Mouse (Mus musculus): ENCODE results near the gene Ano6. TPM values are rescaled to one million over a fixed set of nuclear protein-coding genes. Genes with fewer than 3 reads are reported as not detected.

Ano6 gene
- polyA plus RNA-seq, 1 experiment from 2014 or later = 37.2 TPM

DNA sequence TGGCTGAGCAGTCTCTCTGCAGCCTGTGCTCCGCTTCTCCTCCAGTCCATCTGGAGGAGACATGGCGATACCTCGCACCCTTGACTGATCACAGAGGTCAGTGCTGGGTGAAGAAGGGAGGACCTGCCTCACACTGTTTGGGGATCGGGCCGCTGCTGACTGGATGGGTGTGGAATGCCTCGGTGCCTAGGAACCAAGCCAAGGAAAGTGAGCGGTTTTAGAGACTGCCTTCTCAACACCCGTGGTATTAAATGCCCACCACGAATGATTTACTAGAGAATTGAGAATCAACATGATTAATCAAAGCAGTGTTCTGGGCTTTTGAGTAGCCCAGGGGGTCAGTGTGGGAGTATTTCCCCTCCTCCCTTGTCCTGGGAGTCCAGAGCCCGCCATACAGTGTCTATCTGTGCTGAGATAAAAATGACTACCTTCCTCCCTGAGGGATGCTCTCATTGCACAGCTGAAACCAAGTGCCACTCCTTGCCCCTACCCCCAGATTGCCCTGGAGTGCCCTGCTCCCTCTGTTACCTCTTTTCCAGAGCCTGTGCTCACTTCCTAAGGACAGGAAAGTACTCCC is 183.5 kb downstream of the Ano6 start:
- H3K9ac ChIP-seq (ENCODE audit: low read length) = no peak overlapping the region
- no peaks in the 10 kb centered on the region; a peak in 1 of 4 replicates for H3K4me1 ChIP-seq (ENCODE audit: control insufficient read depth in 2 of 2, insufficient read depth in 2 of 2, low read length in 2 of 2)
- 72% methylated on average over 10 of the region's 10 CpGs for WGBS
- H3K27me3 ChIP-seq (ENCODE audit: control insufficient read depth, insufficient read depth, low read length) = no peaks in the 10 kb centered on the region
- peaks cover 62% of the 10 kb centered on the region for H3K36me3 ChIP-seq (ENCODE audit: control insufficient read depth, insufficient read depth, low read length)
- no peaks in the 10 kb centered on the region for H3K9me3 ChIP-seq (ENCODE audit: control insufficient read depth, low read length)
- no peak overlapping the region for H3K4me2 ChIP-seq (ENCODE audit: low read length)
- no peak for ATAC-seq (ENCODE audit: insufficient number of reproducible peaks, insufficient read depth, low FRiP score, low read depth)
- H3K27ac ChIP-seq (replicated peaks in 1 of 2; ENCODE audit: control insufficient read depth in 1 of 2, insufficient read depth in 1 of 2, low read depth in 2 of 2, low read length in 2 of 2) = no peak overlapping the region
- H3K4me3 ChIP-seq (ENCODE audit: control insufficient read depth in 1 of 2, insufficient read depth in 1 of 2, low read depth in 1 of 2, low read length in 2 of 2) = no peak overlapping the region

DNA sequence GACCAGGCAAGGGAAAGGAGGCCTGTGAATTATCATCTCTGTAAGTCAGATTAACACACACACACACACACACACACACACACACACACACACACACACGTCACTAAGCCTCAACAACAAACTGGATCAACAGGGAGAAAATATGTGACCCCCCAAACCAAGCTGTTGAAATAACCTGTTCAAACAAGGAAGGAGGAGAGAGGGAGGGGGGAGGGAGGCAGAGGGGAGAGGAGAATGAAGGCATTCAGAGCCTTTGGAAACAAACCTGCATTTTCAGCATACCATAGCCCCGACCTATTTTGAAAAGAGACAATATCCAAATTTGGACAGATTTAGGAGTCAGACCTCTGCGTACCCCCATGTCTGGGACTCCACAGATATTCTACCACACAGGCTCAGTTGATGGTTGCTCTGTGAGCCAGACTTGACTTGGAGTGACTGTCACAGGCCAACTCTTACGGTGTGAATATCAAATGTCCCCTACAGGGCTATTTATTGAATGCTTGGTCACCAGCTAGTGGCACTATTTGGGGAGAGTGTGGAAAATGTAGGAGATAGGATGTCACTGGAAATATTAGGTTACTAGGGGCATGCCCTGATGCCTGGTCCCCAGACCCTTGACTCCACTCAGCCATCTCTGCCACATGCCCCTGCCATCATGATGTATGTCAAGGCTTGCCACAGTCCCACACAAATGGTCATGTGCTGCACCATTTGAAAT is 185.7 kb downstream of the Ano6 start:
- no peaks in the 10 kb centered on the region for H3K27me3 ChIP-seq (ENCODE audit: control insufficient read depth, insufficient read depth, low read length)
- H3K9ac ChIP-seq (ENCODE audit: low read length) = no peak overlapping the region
- no peak for ATAC-seq (ENCODE audit: insufficient number of reproducible peaks, insufficient read depth, low FRiP score, low read depth)
- WGBS = 50% methylated on average over 4 of the region's 4 CpGs
- peaks cover 41% of the 10 kb centered on the region for H3K36me3 ChIP-seq (ENCODE audit: control insufficient read depth, insufficient read depth, low read length)
- no peaks in the 10 kb centered on the region for H3K9me3 ChIP-seq (ENCODE audit: control insufficient read depth, low read length)
- no peak overlapping the region for H3K4me2 ChIP-seq (ENCODE audit: low read length)
- no peak overlapping the region for H3K4me3 ChIP-seq (ENCODE audit: control insufficient read depth in 1 of 2, insufficient read depth in 1 of 2, low read depth in 1 of 2, low read length in 2 of 2)
- no peak overlapping the region for H3K27ac ChIP-seq (replicated peaks in 1 of 2; ENCODE audit: control insufficient read depth in 1 of 2, insufficient read depth in 1 of 2, low read depth in 2 of 2, low read length in 2 of 2)
- no peaks in the 10 kb centered on the region; a peak in 1 of 4 replicates for H3K4me1 ChIP-seq (ENCODE audit: control insufficient read depth in 2 of 2, insufficient read depth in 2 of 2, low read length in 2 of 2)

DNA sequence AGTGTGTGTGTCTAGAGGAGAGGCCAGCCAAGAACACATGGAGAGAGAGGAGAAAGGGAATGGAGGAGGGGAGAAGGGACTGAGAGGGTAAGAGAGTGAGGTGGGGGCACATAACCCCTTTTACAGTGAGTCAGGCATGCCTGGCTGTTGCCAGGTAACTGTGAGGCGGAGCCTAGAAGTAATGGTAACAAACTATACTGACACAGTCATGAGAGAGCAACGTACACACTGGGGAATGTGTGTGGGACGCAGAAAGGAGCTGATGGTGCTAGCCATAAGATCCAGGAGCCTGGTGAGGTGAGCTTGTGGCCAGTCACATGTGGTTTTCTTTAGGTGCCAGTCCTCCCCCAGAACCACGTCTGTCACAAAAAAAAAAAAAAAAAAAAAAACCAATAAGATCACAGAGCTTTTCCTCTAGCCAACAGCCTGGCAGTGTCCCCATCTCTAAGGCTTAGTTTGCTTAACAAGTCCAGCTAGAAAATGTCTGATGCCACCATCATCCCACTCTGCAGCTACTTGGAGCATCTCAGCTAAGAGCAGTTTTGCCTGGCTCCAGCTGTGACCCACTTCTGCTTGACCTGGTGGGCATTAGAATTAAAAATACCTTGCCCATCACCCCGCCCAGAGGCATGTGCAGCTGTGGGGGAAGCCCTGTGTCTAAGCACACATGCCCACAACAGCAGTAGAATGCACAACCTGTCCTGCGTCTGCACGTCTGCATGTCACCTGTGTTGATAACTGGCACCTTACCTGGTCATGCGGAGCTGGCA is 186.7 kb downstream of the Ano6 start:
- Histone ChIP-seq H3K4me3 (ENCODE audit: control insufficient read depth in 1 of 2, insufficient read depth in 1 of 2, low read depth in 1 of 2, low read length in 2 of 2) (no peak overlapping the region), H3K36me3 (ENCODE audit: control insufficient read depth, insufficient read depth, low read length) (peaks cover 31% of the 10 kb centered on the region), H3K27me3 (ENCODE audit: control insufficient read depth, insufficient read depth, low read length) (no peaks in the 10 kb centered on the region), H3K27ac (replicated peaks in 1 of 2; ENCODE audit: control insufficient read depth in 1 of 2, insufficient read depth in 1 of 2, low read depth in 2 of 2, low read length in 2 of 2) (no peak overlapping the region), H3K4me1 (ENCODE audit: control insufficient read depth in 2 of 2, insufficient read depth in 2 of 2, low read length in 2 of 2) (no peaks in the 10 kb centered on the region; a peak in 1 of 4 replicates), H3K4me2 (ENCODE audit: low read length) (no peak overlapping the region), H3K9ac (ENCODE audit: low read length) (no peak overlapping the region), H3K9me3 (ENCODE audit: control insufficient read depth, low read length) (no peaks in the 10 kb centered on the region)
- no peak for ATAC-seq (ENCODE audit: insufficient number of reproducible peaks, insufficient read depth, low FRiP score, low read depth)
- 79% methylated on average over 8 of the region's 8 CpGs for WGBS

DNA sequence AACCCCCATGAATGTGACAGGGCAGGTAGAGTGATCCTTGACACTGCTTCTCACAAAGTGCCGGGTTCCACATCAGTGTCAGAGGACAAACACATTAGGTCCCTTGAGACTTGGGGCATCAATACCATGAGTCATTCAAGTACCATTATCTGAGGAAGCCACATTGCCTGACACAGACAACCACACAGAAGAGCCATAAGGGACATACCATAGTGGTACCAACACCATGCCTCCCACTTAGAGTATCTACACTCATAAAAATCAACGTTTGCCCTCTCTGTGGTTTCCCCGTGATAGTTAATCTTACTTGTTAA is 187.3 kb downstream of the Ano6 start:
- Histone ChIP-seq H3K4me2 (ENCODE audit: low read length) (no peak overlapping the region), H3K4me3 (ENCODE audit: control insufficient read depth in 1 of 2, insufficient read depth in 1 of 2, low read depth in 1 of 2, low read length in 2 of 2) (no peak overlapping the region), H3K9me3 (ENCODE audit: control insufficient read depth, low read length) (no peaks in the 10 kb centered on the region), H3K9ac (ENCODE audit: low read length) (no peak overlapping the region), H3K27ac (replicated peaks in 1 of 2; ENCODE audit: control insufficient read depth in 1 of 2, insufficient read depth in 1 of 2, low read depth in 2 of 2, low read length in 2 of 2) (no peak overlapping the region), H3K36me3 (ENCODE audit: control insufficient read depth, insufficient read depth, low read length) (peaks cover 26% of the 10 kb centered on the region), H3K4me1 (ENCODE audit: control insufficient read depth in 2 of 2, insufficient read depth in 2 of 2, low read length in 2 of 2) (no peaks in the 10 kb centered on the region; a peak in 1 of 4 replicates), H3K27me3 (ENCODE audit: control insufficient read depth, insufficient read depth, low read length) (no peaks in the 10 kb centered on the region)
- WGBS = 77% methylated on average over 3 of the region's 3 CpGs
- no peak for ATAC-seq (ENCODE audit: insufficient number of reproducible peaks, insufficient read depth, low FRiP score, low read depth)

DNA sequence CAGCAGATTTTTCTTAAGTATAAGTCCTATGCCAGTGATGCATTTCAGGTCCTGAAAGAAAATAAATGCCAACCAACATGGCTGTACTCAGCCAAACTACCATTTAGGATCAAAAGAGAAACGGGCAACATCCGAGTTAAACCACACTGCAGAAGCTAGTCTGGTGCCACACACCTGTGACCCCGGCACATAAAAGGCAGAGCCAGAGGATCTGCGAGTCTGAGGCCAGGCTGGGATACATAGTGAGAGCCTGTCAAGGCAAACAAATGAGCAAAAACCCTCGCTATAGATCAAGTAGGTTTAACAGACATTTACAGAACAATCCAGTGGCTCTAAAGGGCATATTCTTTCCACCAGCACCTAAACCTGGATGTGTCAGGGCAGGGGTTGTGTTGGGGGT is 190.0 kb downstream of the Ano6 start:
- Histone ChIP-seq H3K36me3 (ENCODE audit: control insufficient read depth, insufficient read depth, low read length) (no peaks in the 10 kb centered on the region), H3K27ac (replicated peaks in 1 of 2; ENCODE audit: control insufficient read depth in 1 of 2, insufficient read depth in 1 of 2, low read depth in 2 of 2, low read length in 2 of 2) (no peak overlapping the region), H3K4me2 (ENCODE audit: low read length) (no peak overlapping the region), H3K27me3 (ENCODE audit: control insufficient read depth, insufficient read depth, low read length) (no peaks in the 10 kb centered on the region), H3K4me1 (ENCODE audit: control insufficient read depth in 2 of 2, insufficient read depth in 2 of 2, low read length in 2 of 2) (no peaks in the 10 kb centered on the region), H3K9me3 (ENCODE audit: control insufficient read depth, low read length) (no peaks in the 10 kb centered on the region), H3K9ac (ENCODE audit: low read length) (no peak overlapping the region), H3K4me3 (ENCODE audit: control insufficient read depth in 1 of 2, insufficient read depth in 1 of 2, low read depth in 1 of 2, low read length in 2 of 2) (no peak overlapping the region)
- 74% methylated on average over 5 of the region's 5 CpGs for WGBS
- no peak for ATAC-seq (ENCODE audit: insufficient number of reproducible peaks, insufficient read depth, low FRiP score, low read depth)

DNA sequence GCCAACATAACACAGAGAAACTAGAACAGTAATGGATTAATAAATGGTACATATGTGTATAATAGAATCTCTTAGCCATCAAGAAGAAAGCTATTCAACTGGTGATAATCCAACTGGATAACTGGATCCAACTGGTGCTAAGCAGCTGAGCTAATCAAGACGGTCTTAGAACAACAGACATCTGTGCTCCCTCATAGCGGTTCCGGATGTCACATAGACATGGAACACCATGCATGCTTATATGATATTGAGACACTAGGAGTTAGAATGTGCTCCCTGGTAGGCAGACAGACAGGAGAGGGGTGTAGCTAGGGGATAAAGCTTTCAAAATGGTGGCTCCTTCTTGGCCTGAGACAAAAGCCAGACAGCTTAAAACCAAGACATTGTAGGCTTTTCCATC is 197.3 kb downstream of the Ano6 start:
- H3K4me1 ChIP-seq (ENCODE audit: control insufficient read depth in 2 of 2, insufficient read depth in 2 of 2, low read length in 2 of 2) = no peaks in the 10 kb centered on the region
- 90% methylated on average over 3 of the region's 3 CpGs for whole genome bisulfite sequencing
- no peak overlapping the region for H3K4me2 ChIP-seq (ENCODE audit: low read length)
- H3K9me3 ChIP-seq (ENCODE audit: control insufficient read depth, low read length) = peaks cover 7% of the 10 kb centered on the region
- no peak overlapping the region for H3K9ac ChIP-seq (ENCODE audit: low read length)
- H3K27me3 ChIP-seq (ENCODE audit: control insufficient read depth, insufficient read depth, low read length) = no peaks in the 10 kb centered on the region
- no peaks in the 10 kb centered on the region for H3K36me3 ChIP-seq (ENCODE audit: control insufficient read depth, insufficient read depth, low read length)
- no peak for ATAC-seq (ENCODE audit: insufficient number of reproducible peaks, insufficient read depth, low FRiP score, low read depth)
- H3K27ac ChIP-seq (replicated peaks in 1 of 2; ENCODE audit: control insufficient read depth in 1 of 2, insufficient read depth in 1 of 2, low read depth in 2 of 2, low read length in 2 of 2) = no peak overlapping the region
- H3K4me3 ChIP-seq (ENCODE audit: control insufficient read depth in 1 of 2, insufficient read depth in 1 of 2, low read depth in 1 of 2, low read length in 2 of 2) = no peak overlapping the region

DNA sequence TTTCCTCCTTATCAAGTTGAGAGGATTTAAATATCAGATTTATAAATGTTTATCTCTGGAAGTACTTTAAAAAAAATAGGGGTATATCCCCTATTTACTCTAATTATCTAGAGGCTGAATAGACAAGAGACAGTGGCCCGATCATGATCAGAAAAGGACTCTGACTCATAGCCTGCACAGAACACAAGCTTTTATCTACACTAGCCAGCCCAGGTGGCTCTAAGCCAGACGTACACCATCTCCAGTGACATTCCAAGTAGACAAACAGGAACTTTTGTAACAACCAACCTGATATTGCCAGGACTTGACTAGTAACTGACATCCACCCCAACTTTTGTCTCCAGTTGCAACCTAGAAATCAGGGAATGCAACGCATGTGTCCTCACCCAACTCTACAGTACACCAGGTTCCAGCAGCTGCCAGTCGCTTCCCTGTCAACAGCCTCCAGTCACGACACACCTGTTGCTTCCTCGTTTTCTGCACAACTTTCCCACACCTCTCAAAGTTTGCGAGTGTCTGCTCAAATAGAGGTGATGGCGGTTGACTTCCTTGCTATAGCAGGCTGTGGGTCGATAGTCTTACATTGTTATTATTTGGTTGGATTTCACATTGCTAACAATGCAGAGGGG is 199.0 kb downstream of the Ano6 start:
- Histone ChIP-seq H3K9me3 (ENCODE audit: control insufficient read depth, low read length) (peaks cover 7% of the 10 kb centered on the region), H3K27ac (replicated peaks in 1 of 2; ENCODE audit: control insufficient read depth in 1 of 2, insufficient read depth in 1 of 2, low read depth in 2 of 2, low read length in 2 of 2) (no peak overlapping the region), H3K4me2 (ENCODE audit: low read length) (no peak overlapping the region), H3K4me3 (ENCODE audit: control insufficient read depth in 1 of 2, insufficient read depth in 1 of 2, low read depth in 1 of 2, low read length in 2 of 2) (no peak overlapping the region), H3K36me3 (ENCODE audit: control insufficient read depth, insufficient read depth, low read length) (no peaks in the 10 kb centered on the region), H3K4me1 (ENCODE audit: control insufficient read depth in 2 of 2, insufficient read depth in 2 of 2, low read length in 2 of 2) (no peaks in the 10 kb centered on the region), H3K9ac (ENCODE audit: low read length) (no peak overlapping the region), H3K27me3 (ENCODE audit: control insufficient read depth, insufficient read depth, low read length) (no peaks in the 10 kb centered on the region)
- WGBS = 70% methylated on average over 9 of the region's 9 CpGs
- ATAC-seq (ENCODE audit: insufficient number of reproducible peaks, insufficient read depth, low FRiP score, low read depth) = no peak

Measured in heart, embryonic 14.5 days (tissue).